Mouse (Mus musculus): ENCODE results near the gene Gm8369.

- TF ChIP-seq CTCF (IDR thresholded peaks at IDR 0.05; ENCODE audit: low read depth, low read length) (no peak), POLR2A (IDR thresholded peaks at IDR 0.05; ENCODE audit: insufficient read depth, low read length) (no peak), EP300 (IDR thresholded peaks at IDR 0.05; ENCODE audit: insufficient read depth, low read depth, low read length) (no peak)
These were observed 31.1 kb downstream of the Gm8369 start for GRCm38 (mm10) chr19:11516845-11517244.

Data from ES-Bruce4 (cell line).